Mouse (Mus musculus): ENCODE results near the gene Klhl6. TPM values are rescaled to one million over a fixed set of nuclear protein-coding genes. Genes with fewer than 3 reads are reported as not detected.
"Not testable (repeated sequence)": the region's sequence is repeated elsewhere in the genome, so short reads cannot be mapped to it uniquely, and the experiment has no call there.

The Klhl6 gene
- 1 to 10 TPM; 1.1 to 2.0 TPM for total RNA-seq (2021)

DNA sequence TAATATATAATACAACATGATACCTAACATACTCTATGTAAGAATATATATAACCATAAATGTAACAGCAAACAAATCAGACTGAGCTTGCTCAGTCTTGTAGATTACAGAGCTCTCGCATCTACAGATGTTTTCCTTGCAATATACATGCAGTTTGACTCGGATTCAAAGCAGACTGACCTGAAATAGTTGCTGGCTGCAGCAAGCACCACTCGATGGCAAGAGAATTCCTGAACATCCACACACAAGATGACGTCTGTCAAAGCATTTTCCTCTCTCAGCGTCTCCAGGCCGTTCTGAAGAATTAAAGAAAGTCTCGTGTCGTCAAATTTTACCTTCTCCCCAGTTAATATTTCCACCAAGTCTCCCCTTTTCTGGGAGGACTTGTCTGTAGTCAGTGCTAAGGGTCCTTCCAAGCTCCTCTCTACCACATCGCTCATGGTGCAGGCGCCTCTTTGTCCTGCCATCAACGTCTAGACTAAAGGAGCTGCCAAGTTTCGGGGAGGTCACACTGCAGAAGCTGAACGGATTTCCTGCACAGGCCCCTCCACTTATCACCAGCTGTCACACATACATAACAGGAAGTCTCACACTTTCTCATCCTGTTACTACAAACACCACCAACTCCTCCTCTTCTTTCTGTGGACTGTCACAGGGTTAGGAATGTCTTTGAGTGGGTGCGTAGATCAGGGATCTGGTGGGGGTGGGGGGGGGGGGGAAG, at the start of gene Klhl6:
Klhl6 (minus strand) TSS at position 501 of the 721 bp plus-strand sequence.
- intact Hi-C loops (cut with DNase I), result no loop called here
- DNase-seq (ENCODE audit: low spot score in 2 of 2), result no peak

DNA sequence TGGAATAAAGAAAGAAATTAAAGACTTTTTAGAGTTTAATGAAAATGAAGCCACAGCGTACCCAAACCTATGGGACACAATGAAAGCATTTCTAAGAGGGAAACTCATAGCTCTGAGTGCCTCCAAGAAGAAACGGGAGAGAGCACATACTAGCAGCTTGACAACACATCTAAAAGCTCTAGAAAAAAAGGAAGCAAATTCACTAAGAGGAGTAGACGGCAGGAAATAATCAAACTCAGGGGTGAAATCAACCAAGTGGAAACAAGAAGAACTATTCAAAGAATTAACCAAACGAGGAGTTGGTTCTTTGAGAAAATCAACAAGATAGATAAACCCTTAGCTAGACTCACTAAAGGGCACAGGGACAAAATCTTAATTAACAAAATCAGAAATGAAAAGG, 44.4 kb upstream of the Klhl6 start:
- intact Hi-C loops (cut with DNase I); DNase-seq (ENCODE audit: low spot score in 2 of 2): not testable (repeated sequence)

DNA sequence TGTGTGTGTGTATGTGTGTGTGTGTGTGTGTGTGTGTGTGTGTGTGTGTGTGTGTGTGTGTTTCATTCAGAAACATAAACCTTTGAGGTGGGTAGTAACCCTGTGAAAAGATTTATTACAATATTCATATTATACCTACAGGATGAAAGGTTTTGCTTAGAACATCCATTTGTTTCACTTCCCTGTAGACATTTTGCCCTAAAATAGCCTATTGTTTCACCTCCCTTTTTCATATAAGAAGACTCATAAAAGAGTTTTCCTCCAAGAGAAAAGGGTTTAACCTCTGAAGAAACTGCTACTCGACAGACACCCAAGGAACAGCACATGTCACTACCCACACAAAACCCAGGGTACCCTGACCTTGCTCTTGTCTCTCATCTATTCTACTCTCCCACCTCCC, 40.0 kb upstream of the Klhl6 start:
- no peak for DNase-seq (ENCODE audit: low spot score in 2 of 2)
- intact Hi-C loops (cut with DNase I), result no loop called here

DNA sequence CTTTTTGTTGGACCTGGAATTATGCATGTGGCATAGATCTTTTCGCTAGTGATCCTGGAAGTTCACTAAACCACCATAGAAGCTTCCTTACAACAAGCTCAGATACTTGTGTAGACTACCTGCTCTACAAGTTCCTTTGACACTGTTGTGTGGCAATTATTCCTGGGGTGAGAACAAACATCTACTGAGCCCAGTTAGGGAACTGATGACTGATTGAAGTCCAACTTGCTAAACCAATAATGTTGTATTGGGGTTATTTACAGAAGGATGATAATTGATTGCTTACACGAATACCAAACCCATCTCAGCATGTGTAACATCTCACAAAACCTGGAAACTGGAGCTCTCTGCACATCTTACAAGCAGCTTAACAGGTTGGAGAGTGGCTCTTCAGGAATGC, 39.0 kb upstream of the Klhl6 start:
- DNase-seq (ENCODE audit: low spot score in 2 of 2), result no peak
- intact Hi-C loops (cut with DNase I), result no loop called here

DNA sequence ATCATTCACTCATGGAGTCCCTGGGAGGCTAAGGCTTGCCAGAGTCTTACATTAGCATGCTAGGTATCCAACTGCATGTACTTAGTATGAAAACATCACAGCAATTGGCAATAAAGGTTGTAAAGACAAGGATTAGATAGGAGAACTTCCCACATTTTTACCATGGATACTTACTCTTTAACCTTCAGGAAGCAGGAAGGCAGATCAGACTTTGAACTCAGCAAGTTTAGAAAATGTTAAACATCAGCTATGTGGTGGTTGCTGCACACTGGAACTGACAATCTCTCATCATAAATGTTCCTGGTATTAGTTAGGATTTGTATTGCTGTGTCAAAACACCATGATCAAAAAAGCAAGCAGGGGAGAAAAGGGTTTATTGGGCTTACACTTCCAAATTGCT, 29.8 kb upstream of the Klhl6 start:
- intact Hi-C loops (cut with DNase I), result no loop called here

DNA sequence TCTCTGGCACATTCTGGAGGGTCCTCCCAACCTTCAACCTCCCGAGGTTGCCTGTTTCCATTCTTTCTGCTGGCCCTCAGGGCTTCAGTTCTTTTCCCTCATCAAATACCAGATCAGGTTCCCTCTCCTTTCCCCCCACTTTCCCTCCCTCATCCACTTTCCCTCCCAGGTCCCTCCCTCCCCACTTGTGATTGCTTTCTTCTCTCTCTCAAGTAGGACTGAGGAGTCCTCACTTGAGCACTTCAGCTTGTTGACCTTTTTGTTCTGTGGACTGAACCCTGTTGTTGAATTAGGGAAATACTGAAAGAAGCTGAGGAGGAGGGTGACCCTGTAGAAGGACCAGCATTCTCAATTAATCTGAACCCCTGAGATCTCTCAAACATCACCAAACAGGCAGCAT, 23.2 kb upstream of the Klhl6 start:
- no peak for DNase-seq (ENCODE audit: low spot score in 2 of 2)
- intact Hi-C loops (cut with DNase I), result no loop called here

More for the DNA sequence above, 29.8 kb upstream of the Klhl6 start:
- DNase-seq (ENCODE audit: low spot score in 2 of 2), result no peak

DNA sequence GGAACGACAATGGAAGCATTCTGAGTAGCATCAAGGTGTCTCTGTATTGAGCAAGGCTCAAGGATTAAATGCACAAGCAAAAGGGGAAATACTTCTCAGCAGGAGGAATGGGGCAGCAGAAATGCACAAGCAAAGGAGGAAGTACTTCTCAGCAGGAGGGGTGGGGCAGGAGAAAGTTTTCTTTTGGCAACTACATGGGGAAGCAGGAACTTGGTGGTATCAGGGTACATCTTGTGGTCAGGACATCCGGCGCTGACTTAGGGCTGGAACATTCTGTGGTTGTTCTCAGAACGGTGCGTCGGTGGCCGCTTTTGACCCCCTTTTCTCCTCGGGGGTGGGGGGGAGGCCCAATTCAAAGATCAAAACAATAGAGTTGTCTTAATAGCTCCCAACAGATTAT, 17.4 kb upstream of the Klhl6 start:
- DNase-seq (ENCODE audit: low spot score in 2 of 2); intact Hi-C loops (cut with DNase I): not testable (repeated sequence)

DNA sequence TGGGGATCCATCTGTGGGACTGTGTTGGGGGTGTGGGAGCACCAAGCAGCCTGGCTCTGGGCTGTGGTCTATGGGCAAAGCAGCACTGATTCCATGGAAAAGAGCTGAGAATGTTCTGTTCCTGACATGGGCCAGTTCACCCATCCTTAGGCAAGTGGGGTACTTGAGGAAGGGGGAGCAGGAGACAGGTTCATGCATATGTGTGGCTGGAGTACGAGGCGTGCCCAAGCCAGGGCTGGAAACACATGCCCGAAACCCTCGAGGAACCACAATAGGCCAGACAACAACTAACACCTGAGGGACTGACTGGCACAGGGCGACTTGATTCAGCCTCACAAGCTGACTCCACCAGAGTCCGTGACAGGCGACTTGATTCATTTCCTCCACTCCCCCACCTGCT, 14.8 kb upstream of the Klhl6 start:
- intact Hi-C loops (cut with DNase I), result no loop called here
- DNase-seq (ENCODE audit: low spot score in 2 of 2), result no peak

DNA sequence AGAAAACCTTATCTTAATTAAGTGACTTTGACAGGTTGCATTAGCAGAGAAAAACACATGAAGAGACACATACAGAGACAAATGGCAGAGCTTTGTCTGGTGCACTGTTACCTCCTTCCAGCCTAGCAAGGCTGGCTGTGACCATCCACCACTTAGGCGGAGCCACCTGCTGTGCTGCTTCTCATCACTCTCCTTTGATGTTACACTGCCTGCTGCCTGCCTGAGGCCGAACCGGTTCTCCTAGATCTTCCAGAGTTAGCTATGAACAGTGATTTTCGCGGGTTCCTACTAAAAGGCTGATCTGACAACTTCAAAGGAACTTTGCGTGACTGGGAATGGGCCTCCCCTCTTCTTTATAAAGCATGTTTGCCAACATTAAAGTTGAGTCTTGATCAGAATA, 14.1 kb upstream of the Klhl6 start:
- intact Hi-C loops (cut with DNase I); DNase-seq (ENCODE audit: low spot score in 2 of 2): not testable (repeated sequence)

DNA sequence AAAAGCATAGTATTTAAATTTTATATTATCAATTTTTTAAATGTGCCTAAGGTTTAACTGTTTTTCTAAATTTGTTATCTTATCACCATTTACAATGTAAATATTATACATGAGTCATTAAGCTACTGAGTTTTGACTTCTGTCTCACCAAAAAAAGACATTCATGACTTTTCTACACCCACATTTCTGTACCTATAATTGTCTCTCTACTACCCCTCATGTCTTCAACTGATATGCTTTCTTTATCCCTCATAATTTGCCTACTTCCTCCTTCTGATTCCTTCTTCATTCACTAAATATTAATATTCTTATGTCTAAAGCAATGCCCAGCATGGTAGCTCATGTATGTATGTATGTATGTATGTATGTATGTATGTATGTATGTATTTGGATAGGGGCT, 13.0 kb upstream of the Klhl6 start:
- no peak for DNase-seq (ENCODE audit: low spot score in 2 of 2)
- intact Hi-C loops (cut with DNase I), result no loop called here

DNA sequence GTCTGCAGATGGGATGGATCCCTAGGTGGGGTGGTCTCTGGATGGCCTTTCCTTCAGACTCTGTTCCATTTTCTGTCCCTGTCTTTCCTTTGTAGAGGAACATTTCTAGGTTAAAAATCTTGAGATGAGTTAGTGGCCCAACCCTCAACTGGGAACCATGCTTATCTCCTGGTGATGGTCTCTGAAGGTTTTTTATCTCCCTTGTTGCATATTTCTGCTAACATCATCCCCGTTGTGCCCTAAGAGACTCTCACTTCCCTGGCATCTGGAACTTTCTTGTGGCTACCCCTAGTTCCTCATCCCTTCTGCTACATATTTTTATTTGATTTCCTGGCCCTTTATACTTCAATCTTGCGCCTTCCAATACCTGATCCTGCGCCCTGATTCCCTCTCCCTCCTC, 10.4 kb upstream of the Klhl6 start:
- intact Hi-C loops (cut with DNase I), result no loop called here

DNA sequence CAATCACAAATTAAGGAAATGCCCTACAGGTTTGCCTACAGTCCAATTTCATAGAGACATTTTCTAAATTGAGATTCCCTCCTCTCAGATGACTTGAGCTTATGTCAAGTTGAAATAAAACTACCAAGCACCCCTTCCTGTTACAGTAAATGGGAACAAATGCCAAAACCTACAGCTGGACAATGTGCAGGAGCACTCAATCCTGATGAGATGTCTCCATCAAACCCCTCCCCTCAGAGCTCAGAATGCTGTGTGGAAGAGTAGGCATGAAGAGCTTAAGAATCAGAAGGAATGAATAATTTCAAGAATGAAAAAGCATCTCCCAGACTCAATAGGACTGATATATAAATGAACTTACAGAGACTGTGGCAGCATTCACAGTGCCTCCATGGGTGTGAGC, 7.7 kb upstream of the Klhl6 start:
- intact Hi-C loops (cut with DNase I), result no loop called here
- no peak for DNase-seq (ENCODE audit: low spot score in 2 of 2)

More for the DNA sequence above, 10.4 kb upstream of the Klhl6 start:
- DNase-seq (ENCODE audit: low spot score in 2 of 2), result no peak

DNA sequence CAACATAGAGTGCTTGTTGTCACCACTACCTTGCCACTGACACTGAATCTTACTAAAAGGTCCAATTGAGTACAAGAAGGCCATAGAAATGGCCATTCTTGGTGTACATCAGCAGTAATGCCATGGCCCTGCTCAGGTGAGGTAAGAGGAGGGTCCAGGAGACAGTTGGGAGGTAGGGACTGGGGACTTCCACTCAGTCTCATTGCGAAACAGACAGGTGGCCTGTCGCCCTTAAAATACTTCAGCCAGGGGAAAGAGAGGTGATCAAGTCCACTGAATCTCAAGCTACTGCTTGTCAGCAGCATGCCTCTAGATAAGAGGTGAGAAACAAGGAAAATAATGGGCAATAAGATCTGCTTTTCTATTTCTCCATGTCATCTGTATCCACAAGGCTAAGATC, 4.8 kb upstream of the Klhl6 start:
- intact Hi-C loops (cut with DNase I), result no loop called here
- no peak for DNase-seq (ENCODE audit: low spot score in 2 of 2)

DNA sequence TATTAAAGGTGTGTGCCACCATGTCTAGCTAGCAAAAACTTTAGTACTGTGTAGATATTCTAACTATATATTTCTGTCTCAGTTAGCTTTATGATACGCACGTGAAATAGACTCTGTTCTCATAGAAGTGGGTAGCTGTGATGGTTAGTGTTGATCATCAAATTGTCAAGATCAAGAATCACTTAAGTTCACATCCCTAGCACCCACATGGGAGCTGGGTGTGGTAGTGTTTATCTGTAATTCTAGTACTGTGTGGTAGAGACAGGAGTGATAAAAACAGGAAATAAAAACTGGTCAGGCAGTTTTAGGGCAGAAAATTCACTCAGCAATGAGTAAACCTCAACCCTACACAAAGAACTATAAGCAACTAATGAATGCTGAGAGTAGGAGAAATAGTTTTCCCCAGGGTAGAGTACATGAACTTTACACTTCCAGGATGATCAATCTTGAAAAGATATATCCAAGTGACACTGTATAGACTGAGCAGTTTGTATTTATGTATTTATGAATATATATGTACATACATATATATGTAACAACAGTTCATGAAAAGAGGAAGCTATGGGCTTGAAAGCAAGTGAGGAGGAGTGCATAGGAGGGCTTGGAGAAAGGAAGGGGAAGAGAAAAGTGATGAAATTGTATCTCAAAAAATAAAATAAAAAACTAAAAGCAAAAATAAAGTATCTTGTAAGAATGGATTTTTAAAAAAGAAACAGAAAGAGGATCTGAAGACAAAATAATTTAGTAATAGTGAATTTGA, 2.2 kb upstream of the Klhl6 start:
- intact Hi-C loops (cut with DNase I), result no loop called here

DNA sequence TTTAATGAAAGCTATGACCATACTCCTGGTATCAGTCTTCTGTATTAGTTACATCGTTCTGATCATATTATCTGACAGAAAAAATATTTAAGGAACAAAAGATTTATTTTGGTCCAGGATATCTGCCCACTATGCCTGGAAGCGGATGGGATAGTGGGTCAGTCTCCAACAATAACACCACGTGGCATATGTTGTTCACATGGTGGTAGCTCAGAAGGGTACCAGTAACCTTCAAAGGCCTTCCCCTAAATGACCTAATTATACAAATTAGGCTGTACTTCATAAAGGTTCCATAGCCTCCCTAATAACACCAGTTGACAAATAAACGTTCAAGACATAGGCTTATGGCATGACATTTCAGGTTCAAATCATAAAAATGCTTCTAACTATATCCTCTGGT, 722 bp upstream of the Klhl6 start:
- intact Hi-C loops (cut with DNase I), result no loop called here
- no peak for DNase-seq (ENCODE audit: low spot score in 2 of 2)

More for the DNA sequence above, 2.2 kb upstream of the Klhl6 start:
- no peak for DNase-seq (ENCODE audit: low spot score in 2 of 2)

DNA sequence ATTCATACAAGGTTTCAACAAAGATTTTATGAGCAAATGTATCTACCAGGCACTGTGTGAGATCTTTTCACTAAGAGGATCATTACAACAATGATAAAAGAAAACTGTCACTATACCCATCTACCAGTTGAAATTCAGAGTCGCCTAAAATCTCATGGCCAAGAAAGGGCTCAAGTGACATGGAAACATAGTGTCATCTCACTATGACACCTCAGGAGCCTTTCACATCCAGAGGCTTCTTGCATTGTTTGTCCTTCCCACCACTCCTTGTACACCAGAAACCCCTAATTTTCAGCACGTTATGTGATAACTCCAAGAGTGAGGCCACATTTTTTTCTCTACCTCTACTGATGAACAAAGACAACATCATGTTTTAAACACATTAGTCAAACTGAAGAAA, 1.2 kb downstream of the Klhl6 start:
- intact Hi-C loops (cut with DNase I), result no loop called here
- DNase-seq (ENCODE audit: low spot score in 2 of 2), result no peak

DNA sequence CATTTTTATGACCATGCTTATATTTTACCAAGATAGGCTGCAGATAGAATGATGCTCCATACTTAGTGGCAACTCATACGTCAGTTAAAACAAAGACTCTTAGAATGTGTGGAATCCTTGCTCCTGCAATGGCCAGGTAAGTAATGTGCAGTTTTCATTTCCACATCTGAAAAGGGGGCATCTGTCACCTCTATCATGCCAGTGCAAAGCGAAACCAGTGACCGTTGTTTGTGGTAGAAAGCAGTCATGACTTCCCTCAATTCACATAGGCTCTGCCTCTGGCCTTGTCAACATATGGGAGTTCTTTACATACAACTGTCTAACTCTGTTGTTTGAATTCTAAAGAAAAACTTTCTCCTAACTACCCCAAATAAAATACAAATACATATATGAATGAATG, 1.8 kb downstream of the Klhl6 start:
- intact Hi-C loops (cut with DNase I), result no loop called here
- DNase-seq (ENCODE audit: low spot score in 2 of 2), result no peak

DNA sequence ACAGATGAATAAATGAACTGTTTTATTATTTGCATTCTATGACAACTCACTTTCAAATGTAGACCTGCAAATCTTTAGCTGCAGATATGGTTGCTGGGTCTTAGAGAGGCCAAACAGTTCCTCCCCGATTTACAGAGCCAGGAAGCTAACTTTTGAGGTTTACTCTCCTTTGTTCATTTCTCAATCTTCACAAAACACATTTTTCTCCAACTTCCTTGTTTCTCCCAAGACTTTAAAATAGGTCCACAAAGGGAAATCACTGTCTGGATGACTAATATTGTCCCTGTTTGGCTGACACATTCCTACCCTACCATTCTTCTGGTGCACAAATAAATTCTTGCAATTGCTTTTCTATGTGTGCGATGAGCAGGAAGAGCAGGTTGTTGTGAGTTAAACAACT, 3.1 kb downstream of the Klhl6 start:
- no peak for DNase-seq (ENCODE audit: low spot score in 2 of 2)
- intact Hi-C loops (cut with DNase I), result no loop called here

DNA sequence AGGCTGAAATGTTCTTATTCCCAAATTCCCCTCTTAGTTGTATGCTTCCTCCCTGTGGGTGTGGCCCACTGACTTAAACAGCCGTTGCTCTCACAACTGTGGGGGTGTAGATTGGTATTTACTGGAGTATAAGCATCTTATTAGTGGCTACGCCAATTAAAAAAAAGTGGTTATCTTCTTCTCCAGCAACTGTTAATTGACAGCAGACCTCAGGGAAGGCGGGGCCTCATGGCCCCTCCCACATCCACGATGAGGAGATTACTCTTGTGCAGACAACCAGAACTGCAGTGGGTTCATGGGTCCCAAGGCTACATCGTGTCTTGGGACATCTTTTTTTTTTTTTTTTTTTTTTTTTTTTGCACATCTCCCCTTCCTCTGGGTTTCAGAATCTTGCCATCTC, 5.6 kb downstream of the Klhl6 start:
- intact Hi-C loops (cut with DNase I), result no loop called here
- DNase-seq (ENCODE audit: low spot score in 2 of 2), result no peak

DNA sequence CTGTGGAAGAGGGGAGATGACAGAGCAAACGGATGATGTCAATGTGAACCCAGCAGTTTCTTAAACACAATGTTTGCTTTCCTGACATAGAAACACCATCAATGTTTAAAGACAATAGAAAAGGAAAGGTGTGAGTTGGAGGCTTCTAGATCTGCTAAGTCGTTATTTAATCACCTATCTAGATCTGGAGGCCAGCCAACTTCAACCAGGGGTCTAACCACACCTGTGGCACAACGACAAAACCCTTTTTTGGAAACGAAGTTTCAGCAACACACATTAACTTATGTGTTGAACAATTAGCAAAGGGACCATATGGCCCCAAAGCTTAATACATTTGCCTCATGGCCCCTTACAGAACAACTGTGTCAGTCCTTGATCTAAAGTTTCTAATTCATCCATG, 6.0 kb downstream of the Klhl6 start:
- intact Hi-C loops (cut with DNase I), result no loop called here
- no peak for DNase-seq (ENCODE audit: low spot score in 2 of 2)

DNA sequence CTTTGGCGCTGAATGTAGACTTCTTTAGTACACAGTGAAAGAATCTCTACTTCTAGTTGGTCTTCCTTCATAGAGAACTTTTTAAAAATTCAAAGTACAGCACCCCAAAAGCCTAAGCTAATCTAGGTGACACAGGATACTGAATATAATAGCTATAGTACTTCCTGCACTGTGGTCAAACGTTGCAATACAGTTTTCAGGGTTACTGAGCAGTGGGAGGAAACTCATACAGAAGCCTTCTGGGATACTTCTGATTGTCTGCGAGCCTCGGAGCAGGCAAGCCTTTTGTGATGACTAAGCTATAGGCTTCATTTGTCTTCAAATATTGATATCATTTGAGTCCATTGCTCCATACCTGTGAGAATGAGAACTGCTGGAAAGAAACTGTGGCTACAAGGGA, 7.4 kb downstream of the Klhl6 start:
- DNase-seq (ENCODE audit: low spot score in 2 of 2), result no peak
- intact Hi-C loops (cut with DNase I), result no loop called here
